Mouse (Mus musculus): ENCODE data around the gene Nutf2-ps1. TPM values are rescaled to one million over a fixed set of nuclear protein-coding genes. Genes with fewer than 3 reads are reported as not detected.

Gene Nutf2-ps1
- polyA plus RNA-seq, 1 experiment from 2014 or later: 330 TPM

DNA sequence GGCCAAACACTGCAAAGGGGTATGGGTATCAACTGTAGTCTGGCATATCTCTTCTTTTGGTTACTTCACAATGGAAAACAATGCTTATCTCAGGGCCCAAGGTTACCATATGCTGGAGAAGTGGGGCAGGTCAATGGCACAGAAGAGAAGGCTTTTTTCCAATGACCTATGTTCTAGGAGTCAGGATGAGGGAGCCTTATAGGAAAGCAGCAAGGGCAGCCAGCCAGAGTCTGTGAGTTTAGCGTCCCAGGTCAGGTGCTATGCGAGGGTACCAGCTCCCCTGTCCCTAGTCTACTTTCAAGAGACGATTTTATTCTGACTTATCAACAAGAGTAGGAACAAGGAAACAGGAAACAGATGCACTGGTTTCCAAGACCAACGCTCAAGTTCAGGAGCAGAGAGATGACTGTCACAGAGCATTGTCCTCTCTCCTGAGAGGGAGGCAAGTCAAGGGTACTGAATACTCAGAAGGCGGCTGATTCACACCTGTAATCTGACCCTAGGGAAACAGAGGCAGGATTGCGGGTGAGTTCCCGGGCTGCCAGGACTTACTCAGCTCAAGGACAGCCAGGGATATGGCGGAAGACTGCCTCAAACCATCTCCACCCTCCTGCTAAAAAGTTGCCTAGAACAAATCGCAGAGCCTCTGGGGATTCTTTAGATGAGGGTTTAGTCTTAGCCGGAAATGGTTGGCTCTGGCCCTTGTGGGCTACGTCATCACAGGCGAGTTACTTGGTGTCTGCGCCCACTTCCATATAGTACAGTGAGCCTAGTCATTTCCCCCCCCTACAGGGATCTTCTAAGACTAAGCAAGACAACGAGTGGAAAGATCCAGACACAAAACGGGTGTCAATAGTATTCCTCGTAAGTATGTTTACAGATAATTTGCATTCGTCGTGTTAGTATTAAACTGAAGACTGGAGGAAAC, 17.1 kb downstream of the Nutf2-ps1 start:
- H3K4me2 ChIP-seq (ENCODE audit: low read depth, low read length): no peak overlapping the region
- 0 out of 2 replicates have a peak, but pooled peaks cover 4% of the 10 kb centered on the region for H3K4me1 ChIP-seq (ENCODE audit: control insufficient read depth, insufficient read depth, low read length)
- no peaks in the 10 kb centered on the region for H3K27me3 ChIP-seq (replicated peaks; ENCODE audit: control insufficient read depth, insufficient read depth, low read length)
- WGBS: 73% methylated on average over 18 of the region's 18 CpGs
- H3K9me3 ChIP-seq (ENCODE audit: control insufficient read depth, low read length): no peaks in the 10 kb centered on the region
- H3K4me3 ChIP-seq (ENCODE audit: low read length): no peak overlapping the region
- H3K27ac ChIP-seq (ENCODE audit: low read length): no peak overlapping the region
- ATAC-seq: no peak
- H3K9ac ChIP-seq (ENCODE audit: low read depth, low read length): no peak overlapping the region
- no peaks in the 10 kb centered on the region for H3K36me3 ChIP-seq (ENCODE audit: control insufficient read depth, insufficient read depth, low read length)

DNA sequence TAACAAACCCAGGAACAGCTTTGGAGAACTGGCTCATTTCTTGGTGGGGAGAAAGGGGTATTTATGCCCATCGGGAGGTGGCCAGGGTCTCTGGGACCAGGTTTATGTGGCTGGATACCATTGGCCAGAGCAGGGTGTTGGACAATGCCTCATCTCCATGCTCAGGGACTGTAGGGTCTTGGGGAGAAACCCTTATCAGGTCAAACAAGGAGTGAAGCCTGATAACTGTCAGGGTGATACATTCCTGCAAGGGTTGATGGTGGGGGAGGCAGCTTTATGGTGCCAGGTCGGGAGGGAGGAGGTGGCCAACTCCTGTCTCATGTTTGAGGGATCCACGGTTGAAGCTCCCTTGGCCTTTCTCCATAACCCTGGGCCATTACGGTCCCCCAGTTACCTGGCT, 17.8 kb downstream of the Nutf2-ps1 start:
- H3K9me3 ChIP-seq (ENCODE audit: control insufficient read depth, low read length): no peaks in the 10 kb centered on the region
- H3K4me2 ChIP-seq (ENCODE audit: low read depth, low read length): no peak overlapping the region
- no peak overlapping the region for H3K27ac ChIP-seq (ENCODE audit: low read length)
- H3K36me3 ChIP-seq (ENCODE audit: control insufficient read depth, insufficient read depth, low read length): no peaks in the 10 kb centered on the region
- H3K9ac ChIP-seq (ENCODE audit: low read depth, low read length): no peak overlapping the region
- 0 out of 2 replicates have a peak, but pooled peaks cover 4% of the 10 kb centered on the region for H3K4me1 ChIP-seq (ENCODE audit: control insufficient read depth, insufficient read depth, low read length)
- 67% methylated on average over 4 of the region's 4 CpGs for WGBS
- no peak for ATAC-seq
- no peak overlapping the region for H3K4me3 ChIP-seq (ENCODE audit: low read length)
- no peaks in the 10 kb centered on the region for H3K27me3 ChIP-seq (replicated peaks; ENCODE audit: control insufficient read depth, insufficient read depth, low read length)

DNA sequence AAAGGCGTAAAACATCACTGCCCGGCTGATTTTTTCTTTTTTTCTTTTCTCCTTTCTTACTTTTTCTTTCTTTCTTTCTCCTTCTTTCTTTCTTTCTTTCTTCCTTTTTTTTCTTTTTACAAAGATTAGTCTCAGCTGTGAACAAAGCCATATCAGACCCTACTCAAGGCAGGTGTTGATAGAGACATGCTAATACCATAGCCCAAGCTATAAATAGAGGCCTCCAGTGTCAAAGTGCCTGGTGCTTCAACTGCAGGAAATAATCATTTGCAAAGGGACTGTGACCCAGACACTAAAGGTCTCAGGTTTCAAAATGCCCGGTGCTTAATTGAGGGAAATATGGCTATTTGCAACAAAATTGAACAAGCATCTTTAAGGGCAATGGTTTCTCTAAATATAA, 20.3 kb downstream of the Nutf2-ps1 start:
- Histone ChIP-seq H3K9me3 (ENCODE audit: control insufficient read depth, low read length) (no peaks in the 10 kb centered on the region), H3K4me1 (ENCODE audit: control insufficient read depth, insufficient read depth, low read length) (0 out of 2 replicates have a peak, but pooled peaks cover 4% of the 10 kb centered on the region), H3K4me3 (ENCODE audit: low read length) (no peak overlapping the region), H3K36me3 (ENCODE audit: control insufficient read depth, insufficient read depth, low read length) (no peaks in the 10 kb centered on the region), H3K9ac (ENCODE audit: low read depth, low read length) (no peak overlapping the region), H3K27ac (ENCODE audit: low read length) (no peak overlapping the region), H3K4me2 (ENCODE audit: low read depth, low read length) (no peak overlapping the region), H3K27me3 (replicated peaks; ENCODE audit: control insufficient read depth, insufficient read depth, low read length) (no peaks in the 10 kb centered on the region)
- 72% methylated on average over 3 of the region's 3 CpGs for WGBS
- peak; percentile 52; the same call in 1 of the 2 replicates for ATAC-seq

GRCm38 (mm10) chr19:53567864-53568263, 21.0 kb downstream of the Nutf2-ps1 start:
- Histone ChIP-seq H3K4me3 (ENCODE audit: low read length) (no peak overlapping the region), H3K9ac (ENCODE audit: low read depth, low read length) (no peak overlapping the region), H3K4me1 (ENCODE audit: control insufficient read depth, insufficient read depth, low read length) (0 out of 2 replicates have a peak, but pooled peaks cover 4% of the 10 kb centered on the region), H3K9me3 (ENCODE audit: control insufficient read depth, low read length) (no peaks in the 10 kb centered on the region), H3K4me2 (ENCODE audit: low read depth, low read length) (no peak overlapping the region), H3K27me3 (replicated peaks; ENCODE audit: control insufficient read depth, insufficient read depth, low read length) (no peaks in the 10 kb centered on the region), H3K36me3 (ENCODE audit: control insufficient read depth, insufficient read depth, low read length) (no peaks in the 10 kb centered on the region), H3K27ac (ENCODE audit: low read length) (no peak overlapping the region)
- no peak for ATAC-seq
- 44% methylated on average over 11 of the region's 11 CpGs for WGBS

GRCm38 (mm10) chr19:53565565-53566277, 23.1 kb downstream of the Nutf2-ps1 start:
- Histone ChIP-seq H3K27ac (ENCODE audit: low read length) (no peak overlapping the region), H3K27me3 (replicated peaks; ENCODE audit: control insufficient read depth, insufficient read depth, low read length) (no peaks in the 10 kb centered on the region), H3K9me3 (ENCODE audit: control insufficient read depth, low read length) (no peaks in the 10 kb centered on the region), H3K4me2 (ENCODE audit: low read depth, low read length) (no peak overlapping the region), H3K4me1 (ENCODE audit: control insufficient read depth, insufficient read depth, low read length) (no peaks in the 10 kb centered on the region), H3K36me3 (ENCODE audit: control insufficient read depth, insufficient read depth, low read length) (no peaks in the 10 kb centered on the region), H3K4me3 (ENCODE audit: low read length) (no peak overlapping the region), H3K9ac (ENCODE audit: low read depth, low read length) (no peak overlapping the region)
- WGBS: 90% methylated on average over 14 of the region's 14 CpGs
- no peak for ATAC-seq

DNA sequence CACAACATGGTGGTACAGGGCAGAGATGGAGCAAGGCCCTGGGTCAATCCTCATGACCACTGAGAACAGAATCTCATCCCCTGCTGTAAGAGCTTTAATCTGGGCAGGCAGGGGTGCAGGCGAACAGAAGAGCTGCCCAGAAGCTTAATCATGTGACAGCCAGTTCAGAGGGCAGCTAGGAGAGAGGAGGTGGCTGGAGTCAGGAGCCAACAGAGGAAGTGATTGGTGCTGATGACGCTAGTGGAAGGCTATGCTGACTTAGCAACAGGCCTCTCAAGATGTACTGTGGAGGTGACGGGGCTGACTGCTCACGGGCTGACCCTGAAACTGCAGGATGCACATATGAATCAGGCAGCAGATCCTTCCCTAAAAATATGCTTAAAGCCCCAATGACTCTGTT, 24.7 kb downstream of the Nutf2-ps1 start:
- no peak overlapping the region for H3K9ac ChIP-seq (ENCODE audit: low read depth, low read length)

DNA sequence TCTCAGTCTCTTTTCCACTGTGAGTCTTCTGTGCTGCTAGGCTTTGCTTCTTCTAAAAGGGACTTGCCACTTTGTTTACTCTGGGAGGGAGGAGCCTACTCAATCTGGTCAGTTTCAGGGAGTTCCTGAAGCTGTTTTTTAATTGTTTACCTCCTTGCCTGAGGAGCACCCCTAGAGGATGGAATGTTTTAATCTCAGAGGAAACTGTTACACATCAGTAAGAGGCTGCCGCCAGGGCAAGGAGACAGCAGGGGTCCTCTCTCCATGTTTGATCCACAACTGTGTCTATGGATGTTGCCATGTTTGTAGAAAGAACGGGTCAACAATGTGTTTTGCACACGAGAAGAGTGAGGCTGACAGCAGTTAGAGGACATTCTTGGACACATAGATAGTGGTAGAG, 28.4 kb downstream of the Nutf2-ps1 start:
- no peak for ATAC-seq
- no peaks in the 10 kb centered on the region for H3K36me3 ChIP-seq (ENCODE audit: control insufficient read depth, insufficient read depth, low read length)
- no peaks in the 10 kb centered on the region for H3K27me3 ChIP-seq (replicated peaks; ENCODE audit: control insufficient read depth, insufficient read depth, low read length)
- peaks cover 7% of the 10 kb centered on the region; the same call in 1 of the 2 replicates for H3K4me1 ChIP-seq (ENCODE audit: control insufficient read depth, insufficient read depth, low read length)
- H3K9me3 ChIP-seq (ENCODE audit: control insufficient read depth, low read length): no peaks in the 10 kb centered on the region
- H3K27ac ChIP-seq (ENCODE audit: low read length): no peak overlapping the region
- H3K4me2 ChIP-seq (ENCODE audit: low read depth, low read length): no peak overlapping the region
- H3K4me3 ChIP-seq (ENCODE audit: low read length): no peak overlapping the region
- H3K9ac ChIP-seq (ENCODE audit: low read depth, low read length): no peak overlapping the region
- WGBS: 85% methylated on average over 3 of the region's 3 CpGs

More for the DNA sequence above, 24.7 kb downstream of the Nutf2-ps1 start:
- Histone ChIP-seq H3K9me3 (ENCODE audit: control insufficient read depth, low read length) (no peaks in the 10 kb centered on the region), H3K36me3 (ENCODE audit: control insufficient read depth, insufficient read depth, low read length) (no peaks in the 10 kb centered on the region), H3K4me3 (ENCODE audit: low read length) (no peak overlapping the region), H3K4me2 (ENCODE audit: low read depth, low read length) (no peak overlapping the region), H3K27me3 (replicated peaks; ENCODE audit: control insufficient read depth, insufficient read depth, low read length) (no peaks in the 10 kb centered on the region), H3K27ac (ENCODE audit: low read length) (no peak overlapping the region), H3K4me1 (ENCODE audit: control insufficient read depth, insufficient read depth, low read length) (no peaks in the 10 kb centered on the region)
- 48% methylated on average over 4 of the region's 4 CpGs for WGBS
- no peak for ATAC-seq

- no peaks in the 10 kb centered on the region for H3K9me3 ChIP-seq (ENCODE audit: control insufficient read depth, low read length)
- no peaks in the 10 kb centered on the region for H3K36me3 ChIP-seq (ENCODE audit: control insufficient read depth, insufficient read depth, low read length)
- H3K4me1 ChIP-seq (ENCODE audit: control insufficient read depth, insufficient read depth, low read length): peaks cover 19% of the 10 kb centered on the region
- whole genome bisulfite sequencing: 21% methylated on average over 20 of the region's 20 CpGs
- no peak overlapping the region for H3K27ac ChIP-seq (ENCODE audit: low read length)
- peak; percentile 39; the same call in 1 of the 2 replicates for ATAC-seq
- no peaks in the 10 kb centered on the region for H3K27me3 ChIP-seq (replicated peaks; ENCODE audit: control insufficient read depth, insufficient read depth, low read length)
- peak overlapping the region; percentile 18; the same call in 1 of the 2 replicates for H3K4me3 ChIP-seq (ENCODE audit: low read length)
- peak overlapping the region; percentile 35 for H3K4me2 ChIP-seq (ENCODE audit: low read depth, low read length)
- H3K9ac ChIP-seq (ENCODE audit: low read depth, low read length): peak overlapping the region; percentile 30; the same call in 1 of the 2 replicates
These were observed 31.5 kb downstream of the Nutf2-ps1 start for GRCm38 (mm10) chr19:53557267-53557936.

- Histone ChIP-seq H3K4me2 (ENCODE audit: low read depth, low read length) (peak overlapping the region; percentile 35), H3K36me3 (ENCODE audit: control insufficient read depth, insufficient read depth, low read length) (no peaks in the 10 kb centered on the region), H3K9ac (ENCODE audit: low read depth, low read length) (peak overlapping the region; percentile 30; the same call in 1 of the 2 replicates), H3K4me1 (ENCODE audit: control insufficient read depth, insufficient read depth, low read length) (peaks cover 21% of the 10 kb centered on the region), H3K9me3 (ENCODE audit: control insufficient read depth, low read length) (no peaks in the 10 kb centered on the region), H3K27me3 (replicated peaks; ENCODE audit: control insufficient read depth, insufficient read depth, low read length) (no peaks in the 10 kb centered on the region), H3K4me3 (ENCODE audit: low read length) (peak overlapping the region; percentile 18; the same call in 1 of the 2 replicates), H3K27ac (ENCODE audit: low read length) (no peak overlapping the region)
- 36% methylated on average over 6 of the region's 6 CpGs for WGBS
- no peak for ATAC-seq
These were observed 32.0 kb downstream of the Nutf2-ps1 start for GRCm38 (mm10) chr19:53556841-53557240.
